Mouse (Mus musculus) liver, embryonic 14.5 days (tissue): ENCODE results near the gene Oat. TPM values are rescaled to one million over a fixed set of nuclear protein-coding genes. Genes with fewer than 3 reads are reported as not detected.

ENCODE experiments used
- ATAC-seq: fragments of 200-750 bp; cut with Nextera tagmentation; 2 replicates; pipeline ENCODE4 v1.8.0; 2017; ENCODE audit warnings: moderate number of reproducible peaks, mild to moderate bottlenecking, moderate library complexity; ENCODE audit not compliant: insufficient read depth
- DNase-seq, 3 experiments: peaks; one replicate each; pipeline ENCODE4 v3.0.0-alpha.2; 2012 to 2013; ENCODE audit warnings: low read depth in 3 of 3, low spot score in 3 of 3
- H3K27ac ChIP-seq: fragments of 300-500 bp; sonication (generic); 2 replicates; pipeline ENCODE4 v1.5.1; 2014; ENCODE audit warnings: moderate library complexity, mild to moderate bottlenecking, control low read depth, inconsistent platforms
- H3K27me3 ChIP-seq: fragments of 300-500 bp; sonication (generic); 2 replicates; pipeline ENCODE4 v1.6.1; 2014; ENCODE audit warnings: mild to moderate bottlenecking, low read length, moderate library complexity; ENCODE audit not compliant: control insufficient read depth, insufficient read depth
- H3K36me3 ChIP-seq: fragments of 300-500 bp; sonication (generic); replicated peaks from 2 replicates; pipeline ENCODE4 v1.6.1; 2014; ENCODE audit warnings: low read depth; ENCODE audit not compliant: control insufficient read depth, insufficient read depth
- H3K4me1 ChIP-seq, 2 experiments: fragments of 200-500 bp in 1 of 2; fragments of 300-500 bp in 1 of 2; sonication (generic) in 1 of 2; replicated peaks; 2 replicates each; pipeline ENCODE4 v1.6.1; 2012 to 2014; ENCODE audit warnings: antibody characterized with exemption in 1 of 2, inconsistent platforms in 1 of 2, low read length in 1 of 2; ENCODE audit not compliant: control insufficient read depth in 2 of 2, insufficient read depth in 2 of 2
- H3K4me2 ChIP-seq: fragments of 300-500 bp; sonication (generic); 2 replicates; pipeline ENCODE4 v1.6.1; 2014; ENCODE audit warnings: low read depth, mild to moderate bottlenecking, control low read depth, moderate library complexity
- H3K4me3 ChIP-seq, 2 experiments: fragments of 200-500 bp in 1 of 2; fragments of 300-500 bp in 1 of 2; sonication (generic) in 1 of 2; 2 replicates each; pipeline ENCODE4 v1.5.1; 2012 to 2014; ENCODE audit warnings: low read depth in 2 of 2, low read length in 2 of 2, mild to moderate bottlenecking in 2 of 2, control low read depth in 1 of 2, inconsistent platforms in 1 of 2, moderate library complexity in 1 of 2; ENCODE audit not compliant: insufficient read depth in 1 of 2
- H3K9ac ChIP-seq: fragments of 300-500 bp; sonication (generic); replicated peaks from 2 replicates; pipeline ENCODE4 v1.6.1; 2014; ENCODE audit warnings: mild to moderate bottlenecking, control low read depth, moderate library complexity
- H3K9me3 ChIP-seq: fragments of 300-500 bp; sonication (generic); 2 replicates; pipeline ENCODE4 v1.6.1; 2016; ENCODE audit warnings: low read length, mixed read lengths; ENCODE audit not compliant: control insufficient read depth
- CTCF ChIP-seq: IDR thresholded peaks from 2 replicates; pipeline ENCODE4 v1.5.1; 2016; ENCODE audit warnings: antibody characterized with exemption, low read depth, control low read depth
- EP300 ChIP-seq: IDR thresholded peaks from 2 replicates; pipeline ENCODE4 v1.6.1; 2016; ENCODE audit warnings: antibody characterized with exemption, low read depth
- WGBS: fragments of 180-500 bp; shearing (Covaris S2); extraction: QIAGEN DNeasy Blood & Tissue Kit; methylation state at CpG from one replicate; pipeline ENCODE4 v1.1.7; 2014; ENCODE audit not compliant: insufficient replicate concordance; 5-methylcytosine and 5-hydroxymethylcytosine counted together
- polyA plus RNA-seq, 2 experiments: library from polyadenylated mRNA; depleted of rRNA in 1 of 2; stranded (reverse) in 1 of 2; unstranded in 1 of 2; fragments of >200 nt; fragmentation: Nextera tagmentation in 1 of 2; extraction: Ambion mirVana in 1 of 2; gene quantifications; 2 replicates each; pipeline versions ENCODE4 v1.2.1 to v1.2.3; 2012 to 2014

The Oat gene
- polyA plus RNA-seq, 2 experiments = 37.8 to 70.6 TPM

DNA sequence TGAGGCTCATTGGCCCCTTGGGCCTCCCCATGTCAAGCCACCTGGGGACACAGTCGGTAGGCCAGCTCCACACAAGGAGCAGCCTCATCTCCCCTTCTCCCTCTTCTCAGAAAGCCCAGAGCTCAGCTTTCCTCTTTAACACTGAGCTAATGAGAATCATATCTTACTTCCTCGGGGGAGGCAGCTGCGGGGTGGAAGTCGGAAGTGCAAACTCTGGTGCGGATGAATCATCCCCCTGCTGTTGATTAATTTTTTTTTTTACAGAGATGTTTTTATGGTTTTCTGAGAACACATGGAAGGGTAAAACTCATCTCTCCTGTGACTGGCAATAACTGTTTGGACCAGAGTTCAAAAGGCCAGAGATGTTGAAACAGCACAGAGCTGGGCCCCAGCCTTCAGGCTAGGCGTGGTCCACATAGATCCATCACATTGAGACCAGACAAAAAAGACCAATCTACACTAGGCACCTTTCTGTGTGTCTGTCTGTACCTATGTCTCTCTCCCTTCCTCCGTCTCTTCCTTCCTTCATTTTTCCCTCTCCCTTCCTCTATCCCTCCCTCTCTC lies 62.7 kb downstream of the Oat start:
- no peak for ATAC-seq
- WGBS = 72% methylated on average over 7 of the region's 7 CpGs
- no peak for TF ChIP-seq CTCF
- no peak for TF ChIP-seq EP300
- Histone ChIP-seq H3K4me2 (no peak overlapping the region), H3K9ac (no peak overlapping the region), H3K4me3 (no peak overlapping the region), H3K36me3 (no peaks in the 10 kb centered on the region), H3K9me3 (no peaks in the 10 kb centered on the region), H3K27me3 (no peaks in the 10 kb centered on the region), H3K4me1 (0 out of 4 replicates have a peak, but pooled peaks cover 0 to 2% of the 10 kb centered on the region in 2 experiments), H3K27ac (no peak overlapping the region)
- DNase-seq = no peak

GRCm38 (mm10) chr7:132509110-132509509 lies 67.1 kb downstream of the Oat start:
- Histone ChIP-seq H3K27ac (no peak overlapping the region), H3K27me3 (no peaks in the 10 kb centered on the region), H3K36me3 (no peaks in the 10 kb centered on the region), H3K4me3 (no peak overlapping the region), H3K4me1 (0 out of 4 replicates have a peak, but pooled peaks cover 0 to 2% of the 10 kb centered on the region in 2 experiments), H3K9me3 (no peaks in the 10 kb centered on the region), H3K4me2 (no peak overlapping the region), H3K9ac (no peak overlapping the region)
- DNase-seq (no peak), ATAC-seq (no peak)
- TF ChIP-seq EP300 (no peak), CTCF (no peak)
- WGBS = 58% methylated on average over 2 of the region's 2 CpGs

Other genes starting within 250 kb of the Oat start
- 0.01 TPM in 1 of 2 replicates, not detected in the other for gene Nkx1-2, start 23.2 kb upstream of the Oat start, polyA plus RNA-seq (2012; rRNA removed)
- not detected in 2 replicates for gene Nkx1-2, start 23.2 kb upstream of the Oat start, polyA plus RNA-seq (2014; fragmentation: Nextera tagmentation; extraction: Ambion mirVana)
- 5.5 and 5.6 TPM in 2 replicates for gene Lhpp, start 34.2 kb upstream of the Oat start, polyA plus RNA-seq (2012; rRNA removed)
- gene Lhpp, start 34.2 kb upstream of the Oat start, polyA plus RNA-seq (2014; fragmentation: Nextera tagmentation; extraction: Ambion mirVana) = 6.0 and 6.3 TPM in 2 replicates
- gene Fam53b, start 237.5 kb upstream of the Oat start, polyA plus RNA-seq (2012; rRNA removed) = 12.9 and 14.7 TPM in 2 replicates
- gene Fam53b, start 237.5 kb upstream of the Oat start, polyA plus RNA-seq (2014; fragmentation: Nextera tagmentation; extraction: Ambion mirVana) = 20.0 and 22.2 TPM in 2 replicates